Mouse (Mus musculus) C2C12 (cell line): ENCODE data around the gene Hic2. TPM values are rescaled to one million over a fixed set of nuclear protein-coding genes. Genes with fewer than 3 reads are reported as not detected.

Experiments used
- H3K27me3 ChIP-seq: one replicate; pipeline ENCODE4 v1.6.1; 2011; ENCODE audit not compliant: control insufficient read depth, insufficient read depth, insufficient read length
- H3K36me3 ChIP-seq: one replicate; pipeline ENCODE4 v1.6.1; 2011; ENCODE audit not compliant: control insufficient read depth, insufficient read depth
- H3K4me3 ChIP-seq: one replicate; pipeline ENCODE4 v1.5.1; 2011; ENCODE audit warnings: mild to moderate bottlenecking, control low read depth; ENCODE audit not compliant: poor library complexity, insufficient read depth, severe bottlenecking
- H3K79me2 ChIP-seq: one replicate; pipeline ENCODE4 v1.6.1; 2011; ENCODE audit not compliant: control insufficient read depth, insufficient read depth
- H3K79me3 ChIP-seq: one replicate; pipeline ENCODE4 v1.6.1; 2011; ENCODE audit warnings: low read depth, control low read depth
- H3ac ChIP-seq: one replicate; pipeline ENCODE3; 2011; ENCODE audit warnings: low read depth; ENCODE audit not compliant: control insufficient read depth, insufficient read length
- CEBPB ChIP-seq: IDR thresholded peaks from one replicate; pipeline ENCODE4 v1.6.1; 2011; ENCODE audit warnings: low read depth, mild to moderate bottlenecking, control low read depth, moderate library complexity
- CTCF ChIP-seq: IDR thresholded peaks from one replicate; pipeline ENCODE4 v1.5.1; 2011; ENCODE audit not compliant: control insufficient read depth, insufficient read depth, insufficient read length
- FOSL1 ChIP-seq: IDR thresholded peaks from one replicate; pipeline ENCODE4 v1.8.0; 2011; ENCODE audit warnings: mild to moderate bottlenecking, low read length; ENCODE audit not compliant: poor library complexity, insufficient read depth, severe bottlenecking
- MAX ChIP-seq: IDR thresholded peaks from one replicate; pipeline ENCODE4 v1.6.1; 2011; ENCODE audit warnings: mild to moderate bottlenecking, control low read depth
- MYOD1 ChIP-seq: IDR thresholded peaks from one replicate; pipeline ENCODE4 v1.6.1; 2011; ENCODE audit warnings: low read depth; ENCODE audit not compliant: control insufficient read depth, insufficient read length
- MYOG ChIP-seq: IDR thresholded peaks from one replicate; pipeline ENCODE4 v1.6.1; 2011; ENCODE audit not compliant: control insufficient read depth, insufficient read length; ENCODE audit errors: extremely low read depth
- USF1 ChIP-seq: IDR thresholded peaks from one replicate; pipeline ENCODE4 v1.6.1; 2011; ENCODE audit warnings: low read depth, mild to moderate bottlenecking, control low read depth, moderate library complexity
- polyA plus RNA-seq: library from polyadenylated mRNA; unstranded; fragments of >200 nt; fragmentation: generic; extraction: Trizol; gene quantifications from one replicate; pipeline ENCODE4 v1.2.1, GENCODE M21; 2012; ENCODE audit warnings: missing spikeins

Hic2 gene
- polyA plus RNA-seq, 1 experiment = 1.1 TPM

GRCm38 (mm10) chr16:17251539-17251938 lies 18.2 kb downstream of the Hic2 start:
- H3K27me3 ChIP-seq = no peaks in the 10 kb centered on the region
- no peak overlapping the region for H3K4me3 ChIP-seq
- TF ChIP-seq MYOG = no peak
- TF ChIP-seq MAX = no peak
- no peak for TF ChIP-seq MYOD1
- TF ChIP-seq CEBPB = no peak
- no peak for TF ChIP-seq CTCF
- no peak for TF ChIP-seq USF1
- no peak for TF ChIP-seq FOSL1
- peaks cover 3% of the 10 kb centered on the region for H3K79me3 ChIP-seq
- H3K36me3 ChIP-seq = no peaks in the 10 kb centered on the region
- no peak overlapping the region for H3ac ChIP-seq
- H3K79me2 ChIP-seq = peaks cover 14% of the 10 kb centered on the region

GRCm38 (mm10) chr16:17252086-17252726 lies 18.8 kb downstream of the Hic2 start:
- Histone ChIP-seq H3K79me3 (peaks cover 3% of the 10 kb centered on the region), H3K27me3 (no peaks in the 10 kb centered on the region), H3K79me2 (peaks cover 8% of the 10 kb centered on the region), H3K36me3 (no peaks in the 10 kb centered on the region), H3K4me3 (no peak overlapping the region), H3ac (no peak overlapping the region)
- no peak for TF ChIP-seq FOSL1
- no peak for TF ChIP-seq MYOD1
- no peak for TF ChIP-seq CEBPB
- no peak for TF ChIP-seq MAX
- TF ChIP-seq CTCF = no peak
- no peak for TF ChIP-seq MYOG
- no peak for TF ChIP-seq USF1

- no peaks in the 10 kb centered on the region for H3K27me3 ChIP-seq
- H3K36me3 ChIP-seq = no peaks in the 10 kb centered on the region
- H3K79me3 ChIP-seq = no peaks in the 10 kb centered on the region
- no peak overlapping the region for H3ac ChIP-seq
- no peak for TF ChIP-seq MYOG
- no peak for TF ChIP-seq CTCF
- no peak for TF ChIP-seq MAX
- no peak for TF ChIP-seq CEBPB
- no peak for TF ChIP-seq MYOD1
- H3K4me3 ChIP-seq = no peak overlapping the region
- peaks cover 1% of the 10 kb centered on the region for H3K79me2 ChIP-seq
Measured at GRCm38 (mm10) chr16:17252841-17253240, 19.5 kb downstream of the Hic2 start.

GRCm38 (mm10) chr16:17254005-17254597 lies 20.7 kb downstream of the Hic2 start:
- no peaks in the 10 kb centered on the region for H3K79me3 ChIP-seq
- H3K4me3 ChIP-seq = no peak overlapping the region
- no peaks in the 10 kb centered on the region for H3K27me3 ChIP-seq
- no peak overlapping the region for H3ac ChIP-seq
- peaks cover 3% of the 10 kb centered on the region for H3K36me3 ChIP-seq
- TF ChIP-seq FOSL1 (no peak), MAX (no peak), CEBPB (no peak), MYOG (no peak), MYOD1 (no peak), CTCF (no peak), USF1 (no peak)
- no peaks in the 10 kb centered on the region for H3K79me2 ChIP-seq

GRCm38 (mm10) chr16:17255270-17255669 lies 21.9 kb downstream of the Hic2 start:
- Histone ChIP-seq H3ac (no peak overlapping the region), H3K36me3 (peaks cover 3% of the 10 kb centered on the region), H3K79me3 (no peaks in the 10 kb centered on the region), H3K4me3 (no peak overlapping the region), H3K79me2 (no peaks in the 10 kb centered on the region), H3K27me3 (no peaks in the 10 kb centered on the region)
- no peak for TF ChIP-seq CTCF
- TF ChIP-seq MYOD1 = no peak
- TF ChIP-seq USF1 = no peak
- no peak for TF ChIP-seq MAX
- TF ChIP-seq FOSL1 = no peak
- no peak for TF ChIP-seq CEBPB
- no peak for TF ChIP-seq MYOG
